Mouse (Mus musculus) E14TG2a.4 (cell line): Measurements from ENCODE around the gene Alkbh4.

Experiments
- H3K27me3 ChIP-seq: 2 replicates; pipeline ENCODE4 v1.6.1; 2014; ENCODE audit warnings: low read length, control low read depth; ENCODE audit not compliant: insufficient read depth
- H3K36me3 ChIP-seq: 2 replicates; pipeline ENCODE4 v1.6.1; 2014; ENCODE audit warnings: low read length, control low read depth; ENCODE audit not compliant: insufficient read depth
- H3K4me1 ChIP-seq: replicated peaks from 2 replicates; pipeline ENCODE4 v1.6.1; 2014; ENCODE audit warnings: low read depth, low read length, control low read depth
- H3K4me3 ChIP-seq: replicated peaks from 2 replicates; pipeline ENCODE4 v1.5.1; 2014; ENCODE audit warnings: mild to moderate bottlenecking, low read length
- H3K9me3 ChIP-seq: 2 replicates; pipeline ENCODE4 v1.6.1; 2014; ENCODE audit warnings: low read length, control low read depth
- CTCF ChIP-seq: conservative IDR thresholded peaks from 2 replicates; pipeline ENCODE4 v1.5.1; 2014; ENCODE audit warnings: low read length
- NANOG ChIP-seq: IDR thresholded peaks from 2 replicates; pipeline ENCODE4 v1.6.1; 2014; ENCODE audit warnings: borderline replicate concordance, low read length, mixed read lengths
- POU5F1 ChIP-seq: IDR thresholded peaks from 2 replicates; pipeline ENCODE4 v1.6.1; 2014; ENCODE audit warnings: low read length, borderline replicate concordance

The Alkbh4 gene

GRCm38 (mm10) chr5:136136292-136136990, 495 bp downstream of the Alkbh4 start:
- Histone ChIP-seq H3K36me3 (peaks cover 69% of the 10 kb centered on the region), H3K27me3 (no peaks in the 10 kb centered on the region), H3K9me3 (no peaks in the 10 kb centered on the region), H3K4me1 (peaks cover 73% of the 10 kb centered on the region), H3K4me3 (peak overlapping the region; percentile 91)
- TF ChIP-seq POU5F1 (no peak), CTCF (no peak), NANOG (no peak)

- TF ChIP-seq POU5F1, result no peak
- peak; percentile 75 for TF ChIP-seq CTCF
- TF ChIP-seq NANOG, result no peak
- H3K4me1 ChIP-seq, result peaks cover 65% of the 10 kb centered on the region
- peaks cover 64% of the 10 kb centered on the region for H3K36me3 ChIP-seq
- H3K9me3 ChIP-seq, result peaks cover 4% of the 10 kb centered on the region; the same call in 1 of the 2 replicates
- H3K4me3 ChIP-seq, result no peak overlapping the region
- no peaks in the 10 kb centered on the region for H3K27me3 ChIP-seq
Observed at GRCm38 (mm10) chr5:136137658-136138274, 1.8 kb downstream of the Alkbh4 start.

- Histone ChIP-seq H3K27me3 (no peaks in the 10 kb centered on the region), H3K4me1 (peaks cover 48% of the 10 kb centered on the region), H3K4me3 (no peak overlapping the region), H3K9me3 (peaks cover 9% of the 10 kb centered on the region; the same call in 1 of the 2 replicates), H3K36me3 (peaks cover 49% of the 10 kb centered on the region)
- no peak for TF ChIP-seq NANOG
- TF ChIP-seq POU5F1, result no peak
- no peak for TF ChIP-seq CTCF
Observed at GRCm38 (mm10) chr5:136139393-136139792, 3.4 kb downstream of the Alkbh4 start.

GRCm38 (mm10) chr5:136140057-136140482, 4.1 kb downstream of the Alkbh4 start:
- H3K4me3 ChIP-seq, result peak overlapping the region; percentile 53; the same call in 1 of the 2 replicates
- TF ChIP-seq CTCF, result no peak
- no peak for TF ChIP-seq POU5F1
- no peak for TF ChIP-seq NANOG
- peaks cover 9% of the 10 kb centered on the region; the same call in 1 of the 2 replicates for H3K9me3 ChIP-seq
- H3K4me1 ChIP-seq, result peaks cover 41% of the 10 kb centered on the region
- peaks cover 42% of the 10 kb centered on the region for H3K36me3 ChIP-seq
- no peaks in the 10 kb centered on the region for H3K27me3 ChIP-seq

- peaks cover 9% of the 10 kb centered on the region; the same call in 1 of the 2 replicates for H3K9me3 ChIP-seq
- TF ChIP-seq NANOG (no peak), CTCF (peak; percentile 20; the same call in 1 of the 2 replicates)
- H3K27me3 ChIP-seq, result no peaks in the 10 kb centered on the region
Observed at GRCm38 (mm10) chr5:136142746-136143145, 6.8 kb downstream of the Alkbh4 start.

GRCm38 (mm10) chr5:136143161-136143755, 7.3 kb downstream of the Alkbh4 start:
- Histone ChIP-seq H3K36me3 (peaks cover 40% of the 10 kb centered on the region), H3K27me3 (no peaks in the 10 kb centered on the region), H3K9me3 (peaks cover 9% of the 10 kb centered on the region; the same call in 1 of the 2 replicates), H3K4me3 (no peak overlapping the region), H3K4me1 (peaks cover 28% of the 10 kb centered on the region)
- TF ChIP-seq CTCF, result peak; percentile 78
- TF ChIP-seq POU5F1, result no peak

More at GRCm38 (mm10) chr5:136142746-136143145, 6.8 kb downstream of the Alkbh4 start:
- Histone ChIP-seq H3K4me1 (peaks cover 31% of the 10 kb centered on the region), H3K36me3 (peaks cover 42% of the 10 kb centered on the region), H3K4me3 (no peak overlapping the region)

GRCm38 (mm10) chr5:136144606-136145430, 8.9 kb downstream of the Alkbh4 start:
- no peak for TF ChIP-seq POU5F1
- no peak for TF ChIP-seq CTCF
- no peak for TF ChIP-seq NANOG
- H3K9me3 ChIP-seq, result peaks cover 9% of the 10 kb centered on the region; the same call in 1 of the 2 replicates

GRCm38 (mm10) chr5:136146936-136147335, 11.0 kb downstream of the Alkbh4 start:
- H3K4me3 ChIP-seq, result no peak overlapping the region
- peaks cover 3% of the 10 kb centered on the region; the same call in 1 of the 2 replicates for H3K36me3 ChIP-seq
- TF ChIP-seq NANOG (no peak), POU5F1 (no peak), CTCF (no peak)
- no peaks in the 10 kb centered on the region for H3K27me3 ChIP-seq
- H3K9me3 ChIP-seq, result peaks cover 21% of the 10 kb centered on the region
- 0 out of 2 replicates have a peak, but pooled peaks cover 4% of the 10 kb centered on the region for H3K4me1 ChIP-seq

More at GRCm38 (mm10) chr5:136144606-136145430, 8.9 kb downstream of the Alkbh4 start:
- Histone ChIP-seq H3K27me3 (no peaks in the 10 kb centered on the region), H3K36me3 (peaks cover 24% of the 10 kb centered on the region), H3K4me3 (no peak overlapping the region), H3K4me1 (peaks cover 12% of the 10 kb centered on the region)
